10 mouse cellular contexts compared by ENCODE assay signal in genomic region chr5:137079849-137080248, GRCm38 (mm10). TPM values are rescaled to one million over a fixed set of nuclear protein-coding genes. Genes with fewer than 3 reads are reported as not detected.
DNase-seq lines count a peak whose midpoint lies in the region; ATAC-seq and TF ChIP-seq lines count a peak whose summit lies in the region.
"Had no signal": no experiment of that assay in that cellular context is flagged by ENCODE, and none has a peak within 500 bp of the region (broad histone marks: within the 10 kb centered on the region; RNA-seq: fewer than 3 reads in every experiment).

No protein-coding gene starts in this region.

- no peak overlapping the region for H3K4me2 ChIP-seq in lung, embryonic 14.5 days
- H3K4me2 ChIP-seq: liver, embryonic 15.5 days had no signal

- H3K36me3 ChIP-seq in MEL (ENCODE audit: control insufficient read depth in 1 of 2, insufficient read depth in 2 of 2, low read length in 2 of 2), result peaks cover 0 to 20% of the 10 kb centered on the region in 2 experiments; a peak in 2 of 4 replicates
- H3K36me3 ChIP-seq in lung, embryonic 14.5 days (ENCODE audit: insufficient read depth), result no peaks in the 10 kb centered on the region
- H3K36me3 ChIP-seq: liver, embryonic 15.5 days had no signal

- no peaks in the 10 kb centered on the region for H3K27me3 ChIP-seq in MEL (ENCODE audit: control insufficient read depth in 1 of 2, insufficient read depth in 2 of 2, low read length in 2 of 2)
- H3K27me3 ChIP-seq in lung, embryonic 14.5 days (ENCODE audit: insufficient read depth, low read length), result no peaks in the 10 kb centered on the region
- H3K27me3 ChIP-seq: liver, embryonic 15.5 days had no signal

- no peak for TF ChIP-seq RAD21 in MEL (IDR thresholded peaks at IDR 0.05; ENCODE audit: low read depth, low read length)

- peaks cover 9 to 40% of the 10 kb centered on the region in 2 experiments for H3K4me1 ChIP-seq in MEL (ENCODE audit: control insufficient read depth in 1 of 2, insufficient read depth in 2 of 2, low read length in 2 of 2)
- peaks cover 32% of the 10 kb centered on the region for H3K4me1 ChIP-seq in lung, embryonic 14.5 days (ENCODE audit: insufficient read depth)

- peak overlapping the region; percentile 22 for H3K9ac ChIP-seq in MEL (ENCODE audit: control insufficient read depth, low read depth, low read length, poor library complexity, severe bottlenecking)
- H3K9ac ChIP-seq in lung, embryonic 14.5 days, result no peak overlapping the region
- H3K9ac ChIP-seq: liver, embryonic 15.5 days had no signal

- WGBS in lung, embryonic 14.5 days, result 25% methylated on average over 5 of the region's 5 CpGs

- peak; percentile 90 for DNase-seq in MEL (ENCODE audit: low read depth, low spot score)
- DNase-seq in brain, adult 2 months (ENCODE audit: low read depth, low spot score), result peak; percentile 41
- DNase-seq in heart, postnatal 4 days, result peak; percentile 47
- DNase-seq in lung, embryonic 14.5 days, result peak; percentile 72
- DNase-seq in cerebellum, adult 9-11 months, result no peak
- no peak for DNase-seq in spleen, postnatal 4 days (ENCODE audit: low spot score in 2 of 2)
- DNase-seq in retina, embryonic 14.5 days (ENCODE audit: low spot score), result no peak
- DNase-seq in frontal cortex, postnatal 14 days (ENCODE audit: low spot score in 2 of 2), result no peak

- peak; percentile 72 for ATAC-seq in lung, embryonic 14.5 days (ENCODE audit: insufficient read depth)

- TF ChIP-seq CTCF in MEL (IDR thresholded peaks at IDR 0.05 in 2 of 3, conservative IDR thresholded peaks at IDR 0.05 in 1 of 3; ENCODE audit: control insufficient read depth in 1 of 3, insufficient read depth in 1 of 3, low read depth in 2 of 3, low read length in 3 of 3, poor library complexity in 1 of 3, severe bottlenecking in 1 of 3), result no peak
- TF ChIP-seq CTCF in lung, embryonic 14.5 days (IDR thresholded peaks at IDR 0.05; ENCODE audit: low read depth), result no peak

- peak overlapping the region in 1 of 2 experiments; percentile 22; a peak in 2 of 4 replicates for H3K4me3 ChIP-seq in MEL (ENCODE audit: control insufficient read depth in 1 of 2, insufficient read depth in 1 of 2, low read depth in 2 of 2, low read length in 2 of 2)
- no peak overlapping the region for H3K4me3 ChIP-seq in lung, embryonic 14.5 days (ENCODE audit: low read depth, low read length)
- H3K4me3 ChIP-seq: liver, embryonic 15.5 days had no signal

- H3K27ac ChIP-seq in MEL (ENCODE audit: control insufficient read depth, low read depth, low read length), result peak overlapping the region; percentile 57
- H3K27ac ChIP-seq in lung, embryonic 14.5 days (ENCODE audit: low read depth), result peak overlapping the region; percentile 47
- H3K27ac ChIP-seq: liver, embryonic 15.5 days had no signal

- peak in 1 of 2 experiments; percentile 68; a peak in 2 of 4 replicates for TF ChIP-seq POLR2A in MEL (IDR thresholded peaks at IDR 0.05; ENCODE audit: control insufficient read depth in 1 of 2, insufficient read depth in 1 of 2, low read depth in 1 of 2, low read length in 2 of 2, poor library complexity in 1 of 2)

- no peaks in the 10 kb centered on the region for H3K9me3 ChIP-seq in MEL (replicated peaks; ENCODE audit: insufficient read depth, low read length)
- no peaks in the 10 kb centered on the region for H3K9me3 ChIP-seq in lung, embryonic 14.5 days (ENCODE audit: low read depth, low read length)
- H3K9me3 ChIP-seq: liver, embryonic 15.5 days had no signal

- TF ChIP-seq EP300 in MEL (IDR thresholded peaks at IDR 0.05; ENCODE audit: low read depth in 1 of 2, low read length in 2 of 2), result no peak

- no peaks in the 10 kb centered on the region for H3K79me2 ChIP-seq in MEL (ENCODE audit: control insufficient read depth, insufficient read depth, low read length, poor library complexity)

TF ChIP-seq in MEL, 35 proteins besides CTCF, POLR2A, EP300 and RAD21:
- TF ChIP-seq TBP (IDR thresholded peaks at IDR 0.05; ENCODE audit: low read depth, low read length), result peak; percentile 73; the same call in 1 of the 2 replicates
- no peak for TF ChIP-seq BHLHE40 (IDR thresholded peaks at IDR 0.05; ENCODE audit: borderline replicate concordance, low read depth, low read length)
- TF ChIP-seq KAT2A (conservative IDR thresholded peaks at IDR 0.05; ENCODE audit: low read depth, low read length), result no peak
- 0 out of 2 replicates have a peak, but pooled peaks have one; percentile 43 for TF ChIP-seq NELFE (IDR thresholded peaks at IDR 0.05; ENCODE audit: low read depth, low read length)

RNA-seq across cellular contexts. Expression of gene Serpine1, which starts 7.8 kb away (rescaled TPM):
- total RNA-seq in MEL (2012; rRNA removed), result 0.04 and 0.13 TPM in 2 replicates
- polyA plus RNA-seq in MEL (2012; ENCODE audit: insufficient read depth in 1 of 2, insufficient read length in 2 of 2, low read depth in 1 of 2, low replicate concordance in 2 of 2, missing spikeins in 1 of 2), result under 1 TPM in 1 of 2 experiments, not detected in 1; 0.11 TPM
- total RNA-seq in heart, postnatal 4 days (2021), result 10 to 100 TPM; 13.4 to 14.0 TPM
- 0.47 and 0.86 TPM in 2 replicates for polyA plus RNA-seq in lung, embryonic 14.5 days (2014; fragmentation: Nextera tagmentation; extraction: Ambion mirVana)
- polyA plus RNA-seq: forebrain, embryonic 11.5 days had no signal

RNA-seq across cellular contexts. Expression of gene Ap1s1, which starts 33.9 kb away (rescaled TPM):
- total RNA-seq in MEL (2012; rRNA removed), result 137 and 154 TPM in 2 replicates
- polyA plus RNA-seq in MEL (2012; ENCODE audit: insufficient read depth in 1 of 2, insufficient read length in 2 of 2, low read depth in 1 of 2, low replicate concordance in 2 of 2, missing spikeins in 1 of 2), result 100 to 1,000 TPM; 211 to 218 TPM
- 10 to 100 TPM; 70.9 to 82.3 TPM for total RNA-seq in heart, postnatal 4 days (2021)
- polyA plus RNA-seq in lung, embryonic 14.5 days (2014; fragmentation: Nextera tagmentation; extraction: Ambion mirVana), result 179 and 191 TPM in 2 replicates

RNA-seq across cellular contexts. Expression of gene Trim56, which starts 36.2 kb away (rescaled TPM):
- 19.7 and 21.8 TPM in 2 replicates for total RNA-seq in MEL (2012; rRNA removed)
- polyA plus RNA-seq in MEL (2012; ENCODE audit: insufficient read depth in 1 of 2, insufficient read length in 2 of 2, low read depth in 1 of 2, low replicate concordance in 2 of 2, missing spikeins in 1 of 2), result 10 to 100 TPM; 22.8 to 75.8 TPM
- 10 to 100 TPM; 15.7 to 15.9 TPM for total RNA-seq in heart, postnatal 4 days (2021)
- polyA plus RNA-seq in lung, embryonic 14.5 days (2014; fragmentation: Nextera tagmentation; extraction: Ambion mirVana), result 11.5 and 11.8 TPM in 2 replicates

RNA-seq across cellular contexts. Expression of gene Vgf, which starts 53.7 kb away (rescaled TPM):
- total RNA-seq in MEL (2012; rRNA removed), result 0.42 and 0.52 TPM in 2 replicates
- 1 to 10 TPM in 1 of 2 experiments, not detected in 1; 1.4 TPM for polyA plus RNA-seq in MEL (2012; ENCODE audit: insufficient read depth in 1 of 2, insufficient read length in 2 of 2, low read depth in 1 of 2, low replicate concordance in 2 of 2, missing spikeins in 1 of 2)
- not detected for total RNA-seq in heart, postnatal 4 days (2021)
- polyA plus RNA-seq in lung, embryonic 14.5 days (2014; fragmentation: Nextera tagmentation; extraction: Ambion mirVana), result 0.12 and 0.13 TPM in 2 replicates
- polyA plus RNA-seq: liver, embryonic 15.5 days had no signal

Comparison
In these comparisons a context has a peak if more than half of its experiments do, and no peak if none do; other contexts are left out.
1. DNase-seq: peak in MEL (single experiment), brain, adult 2 months (single experiment), heart, postnatal 4 days (single experiment) and lung, embryonic 14.5 days (single experiment); none in cerebellum, adult 9-11 months (single experiment), spleen, postnatal 4 days (0 of 2), retina, embryonic 14.5 days (single experiment) and frontal cortex, postnatal 14 days (0 of 2).
2. RNA of gene Serpine1, which starts 7.8 kb away (total RNA-seq): 13.4 to 14.0 TPM in heart, postnatal 4 days; 0.04 to 0.13 TPM in MEL; every median in the first group is over 10 times any median in the second.